Mouse (Mus musculus) olfactory bulb, adult 2 months (tissue): ENCODE measurements around the gene Atp5g3.
"Not testable (repeated sequence)": the region's sequence is repeated elsewhere in the genome, so short reads cannot be mapped to it uniquely, and the experiment has no call there.

Experiments
- CTCF ChIP-seq: fragments of 200-500 bp; IDR thresholded peaks from 2 replicates; pipeline ENCODE4 v1.5.1; 2012; ENCODE audit warnings: low read depth, mild to moderate bottlenecking, low read length, moderate library complexity; ENCODE audit not compliant: insufficient read depth
- POLR2A ChIP-seq: fragments of 200-500 bp; IDR thresholded peaks from 2 replicates; pipeline ENCODE4 v1.6.1; 2012; ENCODE audit warnings: mild to moderate bottlenecking, low read depth, low read length, moderate library complexity; ENCODE audit not compliant: insufficient read depth

- not testable (repeated sequence) for TF ChIP-seq POLR2A, CTCF
Observed at GRCm38 (mm10) chr2:73904679-73905078, 6.4 kb downstream of the Atp5g3 start.
